In genomic region chr4:45271041-45271452, GRCm38 (mm10) we compare ENCODE assay signal across 9 mouse cellular contexts. TPM values are rescaled to one million over a fixed set of nuclear protein-coding genes. Genes with fewer than 3 reads are reported as not detected.
DNase-seq lines count a peak whose midpoint lies in the region; ATAC-seq and TF ChIP-seq lines count a peak whose summit lies in the region.
"Had no signal": no experiment of that assay in that cellular context is flagged by ENCODE, and none has a peak within 500 bp of the region (broad histone marks: within the 10 kb centered on the region; RNA-seq: fewer than 3 reads in every experiment).

No protein-coding gene starts in this region.

- H3K27me3 ChIP-seq in forebrain, embryonic 11.5 days (ENCODE audit: control insufficient read depth, insufficient read depth, low read length) = no peaks in the 10 kb centered on the region
- no peaks in the 10 kb centered on the region for H3K27me3 ChIP-seq in forebrain, embryonic 10.5 days (ENCODE audit: poor library complexity, severe bottlenecking)
- H3K27me3 ChIP-seq in midbrain, embryonic 13.5 days = no peaks in the 10 kb centered on the region
- no peaks in the 10 kb centered on the region for H3K27me3 ChIP-seq in midbrain, embryonic 11.5 days (ENCODE audit: control insufficient read depth, insufficient read depth, low read length)
- H3K27me3 ChIP-seq in hindbrain, postnatal 0 days (ENCODE audit: insufficient read depth, low read length) = no peaks in the 10 kb centered on the region
- no peaks in the 10 kb centered on the region for H3K27me3 ChIP-seq in liver, embryonic 11.5 days (replicated peaks; ENCODE audit: control insufficient read depth, insufficient read depth, low read length)

- H3K4me2 ChIP-seq in forebrain, embryonic 11.5 days (ENCODE audit: low read depth, low read length, severe bottlenecking) = no peak overlapping the region
- no peak overlapping the region for H3K4me2 ChIP-seq in midbrain, embryonic 13.5 days (replicated peaks)
- no peak overlapping the region for H3K4me2 ChIP-seq in midbrain, embryonic 11.5 days
- peak overlapping the region; percentile 22 for H3K4me2 ChIP-seq in hindbrain, postnatal 0 days (ENCODE audit: low read depth, low read length)
- no peak overlapping the region for H3K4me2 ChIP-seq in liver, embryonic 11.5 days

- H3K36me3 ChIP-seq in forebrain, embryonic 11.5 days (ENCODE audit: control insufficient read depth, insufficient read depth, low read length) = no peaks in the 10 kb centered on the region
- no peaks in the 10 kb centered on the region for H3K36me3 ChIP-seq in forebrain, embryonic 10.5 days (replicated peaks)
- H3K36me3 ChIP-seq in midbrain, embryonic 13.5 days = no peaks in the 10 kb centered on the region
- no peaks in the 10 kb centered on the region for H3K36me3 ChIP-seq in midbrain, embryonic 11.5 days (ENCODE audit: control insufficient read depth, insufficient read depth, low read length)
- no peaks in the 10 kb centered on the region for H3K36me3 ChIP-seq in hindbrain, postnatal 0 days (ENCODE audit: insufficient read depth, low read length)
- no peaks in the 10 kb centered on the region; the same call in 1 of the 2 replicates for H3K36me3 ChIP-seq in liver, embryonic 11.5 days (ENCODE audit: control insufficient read depth, insufficient read depth, low read length)

- H3K4me3 ChIP-seq in forebrain, embryonic 11.5 days (ENCODE audit: low read depth, low read length) = no peak overlapping the region
- H3K4me3 ChIP-seq in forebrain, embryonic 10.5 days = no peak overlapping the region
- H3K4me3 ChIP-seq in midbrain, embryonic 13.5 days (replicated peaks) = no peak overlapping the region
- H3K4me3 ChIP-seq in midbrain, embryonic 11.5 days (ENCODE audit: low read depth, low read length) = no peak overlapping the region
- H3K4me3 ChIP-seq in hindbrain, postnatal 0 days (ENCODE audit: low read length) = no peak overlapping the region
- H3K4me3 ChIP-seq in liver, embryonic 11.5 days (ENCODE audit: low read depth, low read length) = no peak overlapping the region

- TF ChIP-seq CTCF in hindbrain, postnatal 0 days (IDR thresholded peaks at IDR 0.05; ENCODE audit: low read depth) = no peak

- no peaks in the 10 kb centered on the region for H3K9me3 ChIP-seq in forebrain, embryonic 11.5 days (ENCODE audit: control insufficient read depth, low read length)
- no peaks in the 10 kb centered on the region for H3K9me3 ChIP-seq in forebrain, embryonic 10.5 days
- H3K9me3 ChIP-seq in midbrain, embryonic 13.5 days = no peaks in the 10 kb centered on the region
- H3K9me3 ChIP-seq in midbrain, embryonic 11.5 days (ENCODE audit: control insufficient read depth, low read length) = no peaks in the 10 kb centered on the region
- no peaks in the 10 kb centered on the region for H3K9me3 ChIP-seq in hindbrain, postnatal 0 days (ENCODE audit: low read length)
- no peaks in the 10 kb centered on the region for H3K9me3 ChIP-seq in liver, embryonic 11.5 days (ENCODE audit: control insufficient read depth, low read length)

- H3K27ac ChIP-seq in forebrain, embryonic 11.5 days (ENCODE audit: low read depth, low read length) = no peak overlapping the region
- H3K27ac ChIP-seq in forebrain, embryonic 10.5 days = no peak overlapping the region
- no peak overlapping the region; the same call in 1 of the 2 replicates for H3K27ac ChIP-seq in midbrain, embryonic 13.5 days
- no peak overlapping the region for H3K27ac ChIP-seq in midbrain, embryonic 11.5 days (ENCODE audit: low read depth, low read length)
- H3K27ac ChIP-seq in hindbrain, postnatal 0 days = peak overlapping the region; percentile 45
- H3K27ac ChIP-seq in liver, embryonic 11.5 days (ENCODE audit: low read depth, low read length) = no peak overlapping the region
- H3K27ac ChIP-seq: macrophage had no signal

- no peak for ATAC-seq in forebrain, embryonic 11.5 days (replicated peaks; ENCODE audit: low FRiP score)
- peak; percentile 93 for ATAC-seq in midbrain, embryonic 13.5 days
- ATAC-seq in midbrain, embryonic 11.5 days (ENCODE audit: low FRiP score) = no peak
- ATAC-seq in hindbrain, postnatal 0 days = peak; percentile 96
- ATAC-seq in liver, embryonic 11.5 days (replicated peaks; ENCODE audit: low FRiP score) = no peak

- no peak overlapping the region for H3K9ac ChIP-seq in forebrain, embryonic 11.5 days (ENCODE audit: low read length)
- H3K9ac ChIP-seq in midbrain, embryonic 13.5 days (replicated peaks) = no peak overlapping the region
- H3K9ac ChIP-seq in midbrain, embryonic 11.5 days (ENCODE audit: low read length) = no peak overlapping the region
- H3K9ac ChIP-seq in hindbrain, postnatal 0 days (replicated peaks; ENCODE audit: low read length) = no peak overlapping the region
- H3K9ac ChIP-seq in liver, embryonic 11.5 days (ENCODE audit: low read depth, low read length) = no peak overlapping the region

- DNase-seq in forebrain, embryonic 11.5 days (ENCODE audit: low spot score) = peak; percentile 52
- no peak for DNase-seq in forebrain, embryonic 10.5 days (ENCODE audit: extremely low spot score, low spot score)
- no peak for DNase-seq in midbrain, embryonic 11.5 days (ENCODE audit: low spot score, missing footprints)
- peak; percentile 86 for DNase-seq in hindbrain, postnatal 0 days (ENCODE audit: low spot score)
- peak; percentile 53 for DNase-seq in mesoderm, embryonic 11.5 days (ENCODE audit: low read depth, low spot score)
- no peak for DNase-seq in liver, embryonic 11.5 days (ENCODE audit: low spot score)
- no peak for DNase-seq in thymus, postnatal 0 days (ENCODE audit: low spot score)

- H3K4me1 ChIP-seq in forebrain, embryonic 11.5 days (replicated peaks; ENCODE audit: control insufficient read depth, insufficient read depth, low read length) = no peaks in the 10 kb centered on the region
- H3K4me1 ChIP-seq in forebrain, embryonic 10.5 days = peaks cover 4% of the 10 kb centered on the region; the same call in 1 of the 2 replicates
- peaks cover 6% of the 10 kb centered on the region; the same call in 1 of the 2 replicates for H3K4me1 ChIP-seq in midbrain, embryonic 13.5 days (replicated peaks)
- no peaks in the 10 kb centered on the region for H3K4me1 ChIP-seq in midbrain, embryonic 11.5 days (ENCODE audit: control insufficient read depth, insufficient read depth, low read length)
- H3K4me1 ChIP-seq in hindbrain, postnatal 0 days (ENCODE audit: insufficient read depth, low read length) = 0 out of 2 replicates have a peak, but pooled peaks cover 4% of the 10 kb centered on the region
- peaks cover 12% of the 10 kb centered on the region for H3K4me1 ChIP-seq in liver, embryonic 11.5 days (replicated peaks; ENCODE audit: control insufficient read depth, insufficient read depth, low read length)

- 88% methylated on average over 10 of the region's 10 CpGs for WGBS in forebrain, embryonic 11.5 days
- 89% methylated on average over 10 of the region's 10 CpGs for WGBS in forebrain, embryonic 10.5 days
- WGBS in midbrain, embryonic 13.5 days = 74% methylated on average over 10 of the region's 10 CpGs
- WGBS in midbrain, embryonic 11.5 days = 90% methylated on average over 10 of the region's 10 CpGs
- WGBS in hindbrain, postnatal 0 days = 38% methylated on average over 10 of the region's 10 CpGs
- WGBS in liver, embryonic 11.5 days = 82% methylated on average over 10 of the region's 10 CpGs

RNA-seq across cellular contexts. Expression of gene Trmt10b, which starts 25.9 kb away (rescaled TPM):
- polyA plus RNA-seq in forebrain, embryonic 11.5 days (2014; fragmentation: Nextera tagmentation; extraction: Ambion mirVana) = 14.1 and 15.4 TPM in 2 replicates
- polyA plus RNA-seq in forebrain, embryonic 10.5 days (2016; fragmentation: Nextera tagmentation; extraction: Ambion mirVana) = 16.2 and 17.2 TPM in 2 replicates
- 21.9 and 23.1 TPM in 2 replicates for polyA plus RNA-seq in midbrain, embryonic 13.5 days (2015; fragmentation: Nextera tagmentation; extraction: Ambion mirVana)
- 20.5 and 25.4 TPM in 2 replicates for polyA plus RNA-seq in midbrain, embryonic 11.5 days (2014; fragmentation: Nextera tagmentation; extraction: Ambion mirVana)
- 5.2 and 7.4 TPM in 2 replicates for total RNA-seq in hindbrain, postnatal 0 days (2014; rRNA removed)
- polyA plus RNA-seq in hindbrain, postnatal 0 days (2015; fragmentation: Nextera tagmentation; extraction: Ambion mirVana) = 19.5 and 20.4 TPM in 2 replicates
- 16.5 and 17.8 TPM in 2 replicates for polyA plus RNA-seq in liver, embryonic 11.5 days (2014; fragmentation: Nextera tagmentation; extraction: Ambion mirVana)
- 18.2 and 18.3 TPM in 2 replicates for polyA plus RNA-seq in thymus, postnatal 0 days (2015; fragmentation: Nextera tagmentation; extraction: Ambion mirVana)

Comparison
In these comparisons a context has a peak if more than half of its experiments do, and no peak if none do; other contexts are left out.
1. ATAC-seq: peak in midbrain, embryonic 13.5 days (single experiment) and hindbrain, postnatal 0 days (single experiment); none in forebrain, embryonic 11.5 days (single experiment), midbrain, embryonic 11.5 days (single experiment) and liver, embryonic 11.5 days (single experiment).
2. DNase-seq: peak in forebrain, embryonic 11.5 days (single experiment), hindbrain, postnatal 0 days (single experiment) and mesoderm, embryonic 11.5 days (single experiment); none in forebrain, embryonic 10.5 days (single experiment), midbrain, embryonic 11.5 days (single experiment), liver, embryonic 11.5 days (single experiment) and thymus, postnatal 0 days (single experiment).